8 mouse cellular contexts compared by ENCODE assay signal in the genomic region with DNA sequence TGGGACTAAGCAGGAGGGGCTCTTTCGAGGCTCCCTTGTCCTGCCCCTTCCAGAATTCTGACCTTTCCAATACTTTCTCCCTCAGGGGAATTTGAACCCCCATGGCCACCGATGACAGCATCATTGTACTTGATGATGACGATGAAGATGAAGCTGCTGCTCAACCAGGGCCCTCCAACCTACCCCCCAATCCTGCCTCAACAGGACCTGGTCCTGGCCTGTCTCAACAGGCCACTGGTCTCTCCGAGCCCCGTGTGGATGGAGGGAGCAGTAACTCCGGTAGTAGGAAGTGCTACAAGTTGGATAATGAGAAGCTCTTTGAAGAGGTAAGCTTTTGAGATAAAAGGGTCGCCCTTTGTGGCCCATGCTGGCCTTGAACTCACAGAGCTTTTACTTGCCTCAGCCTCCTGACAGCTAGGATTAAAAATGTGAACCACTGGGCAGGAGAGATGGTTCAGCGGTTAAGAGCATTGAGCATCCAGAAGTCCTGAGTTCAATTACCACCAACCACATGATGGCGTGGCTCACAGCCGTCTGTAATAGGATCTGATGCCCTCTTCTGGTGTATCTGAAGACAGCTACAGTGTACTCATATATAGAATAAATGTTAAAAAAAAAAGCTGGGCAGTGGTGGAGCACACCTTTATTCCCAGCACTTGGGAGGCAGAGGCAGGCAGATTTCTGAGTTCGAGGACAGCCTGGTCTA. TPM values are rescaled to one million over a fixed set of nuclear protein-coding genes. Genes with fewer than 3 reads are reported as not detected.
A peak's percentile ranks its signal among the peaks of the same experiment; 100 is the strongest.
DNase-seq lines count a peak whose midpoint lies in the region; ATAC-seq and TF ChIP-seq lines count a peak whose summit lies in the region.

No protein-coding gene starts in this region.

- H3K27me3 ChIP-seq in kidney, postnatal 0 days (ENCODE audit: insufficient read depth, low read length) = no peaks in the 10 kb centered on the region
- no peaks in the 10 kb centered on the region for H3K27me3 ChIP-seq in hindbrain, embryonic 12.5 days
- no peaks in the 10 kb centered on the region for H3K27me3 ChIP-seq in midbrain, embryonic 16.5 days (ENCODE audit: control insufficient read depth, insufficient read depth, low read depth, low read length)

- H3K4me3 ChIP-seq in kidney, postnatal 0 days (replicated peaks; ENCODE audit: low read depth, low read length) = peak overlapping the region; percentile 83
- H3K4me3 ChIP-seq in hindbrain, embryonic 12.5 days = peak overlapping the region; percentile 82
- peak overlapping the region; percentile 83 for H3K4me3 ChIP-seq in midbrain, embryonic 16.5 days (ENCODE audit: low read depth, low read length)

- ATAC-seq in kidney, postnatal 0 days (replicated peaks; ENCODE audit: low FRiP score, low read depth) = no peak
- no peak for ATAC-seq in hindbrain, embryonic 12.5 days (ENCODE audit: low FRiP score)
- no peak for ATAC-seq in midbrain, embryonic 16.5 days

- peak overlapping the region; percentile 87 for H3K9ac ChIP-seq in kidney, postnatal 0 days (ENCODE audit: low read depth, low read length)
- peak overlapping the region; percentile 87 for H3K9ac ChIP-seq in hindbrain, embryonic 12.5 days
- peak overlapping the region; percentile 94 for H3K9ac ChIP-seq in midbrain, embryonic 16.5 days (ENCODE audit: low read depth, low read length)

- no peak for DNase-seq in kidney, postnatal 0 days (ENCODE audit: low spot score)
- no peak for DNase-seq in kidney, postnatal 4 days
- peak; percentile 47 for DNase-seq in T-cell, adult 2 months (ENCODE audit: low spot score)
- DNase-seq in yolk sac, embryonic 10.5 days (ENCODE audit: low spot score) = no peak
- no peak for DNase-seq in spleen, postnatal 14 days (ENCODE audit: low spot score in 2 of 2)
- DNase-seq in layer of hippocampus, postnatal 10 days (ENCODE audit: low spot score in 2 of 2) = no peak

- H3K27ac ChIP-seq in kidney, postnatal 0 days = peak overlapping the region; percentile 96
- H3K27ac ChIP-seq in hindbrain, embryonic 12.5 days = no peak overlapping the region
- no peak overlapping the region for H3K27ac ChIP-seq in midbrain, embryonic 16.5 days (ENCODE audit: low read length)

- peak overlapping the region; percentile 97 for H3K4me2 ChIP-seq in kidney, postnatal 0 days (ENCODE audit: low read length)
- H3K4me2 ChIP-seq in hindbrain, embryonic 12.5 days (replicated peaks) = peak overlapping the region; percentile 97
- H3K4me2 ChIP-seq in midbrain, embryonic 16.5 days (ENCODE audit: low read length) = peak overlapping the region; percentile 89

- H3K36me3 ChIP-seq in kidney, postnatal 0 days (ENCODE audit: insufficient read depth, low read length) = peaks cover 30% of the 10 kb centered on the region
- peaks cover 41% of the 10 kb centered on the region for H3K36me3 ChIP-seq in hindbrain, embryonic 12.5 days
- H3K36me3 ChIP-seq in midbrain, embryonic 16.5 days (ENCODE audit: control insufficient read depth, insufficient read depth, low read length) = peaks cover 22% of the 10 kb centered on the region

- WGBS in kidney, postnatal 0 days = 39% methylated on average over 11 of the region's 11 CpGs
- 57% methylated on average over 11 of the region's 11 CpGs for WGBS in hindbrain, embryonic 12.5 days
- WGBS in midbrain, embryonic 16.5 days = 57% methylated on average over 11 of the region's 11 CpGs

- H3K4me1 ChIP-seq in kidney, postnatal 0 days (replicated peaks; ENCODE audit: insufficient read depth, low read length) = peaks cover 20% of the 10 kb centered on the region
- peaks cover 29% of the 10 kb centered on the region for H3K4me1 ChIP-seq in hindbrain, embryonic 12.5 days
- peaks cover 18% of the 10 kb centered on the region for H3K4me1 ChIP-seq in midbrain, embryonic 16.5 days (ENCODE audit: control insufficient read depth, insufficient read depth, low read length)

- H3K9me3 ChIP-seq in kidney, postnatal 0 days (replicated peaks; ENCODE audit: low read length) = no peaks in the 10 kb centered on the region
- no peaks in the 10 kb centered on the region for H3K9me3 ChIP-seq in hindbrain, embryonic 12.5 days (replicated peaks)
- H3K9me3 ChIP-seq in midbrain, embryonic 16.5 days (replicated peaks; ENCODE audit: control insufficient read depth, low read length, poor library complexity, severe bottlenecking) = no peaks in the 10 kb centered on the region

- peak; percentile 48 for TF ChIP-seq CTCF in kidney, postnatal 0 days (IDR thresholded peaks at IDR 0.05; ENCODE audit: low read depth)

RNA-seq across cellular contexts. Expression of gene Daxx, which starts 1.3 kb away (rescaled TPM):
- polyA plus RNA-seq in kidney, postnatal 0 days (2015; fragmentation: Nextera tagmentation; extraction: Ambion mirVana) = 33.4 and 39.5 TPM in 2 replicates
- polyA plus RNA-seq in hindbrain, embryonic 12.5 days (2016; fragmentation: Nextera tagmentation; extraction: Ambion mirVana) = 55.5 and 61.2 TPM in 2 replicates
- polyA plus RNA-seq in midbrain, embryonic 16.5 days (2015; fragmentation: Nextera tagmentation; extraction: Ambion mirVana) = 55.1 and 59.7 TPM in 2 replicates
- 10 to 100 TPM; 23.9 to 29.6 TPM for total RNA-seq in layer of hippocampus, postnatal 10 days (2021)

RNA-seq across cellular contexts. Expression of gene Tapbp, which starts 5.2 kb away (rescaled TPM):
- 50.6 and 53.2 TPM in 2 replicates for polyA plus RNA-seq in kidney, postnatal 0 days (2015; fragmentation: Nextera tagmentation; extraction: Ambion mirVana)
- polyA plus RNA-seq in hindbrain, embryonic 12.5 days (2016; fragmentation: Nextera tagmentation; extraction: Ambion mirVana) = 23.9 and 27.6 TPM in 2 replicates
- 21.1 and 26.1 TPM in 2 replicates for polyA plus RNA-seq in midbrain, embryonic 16.5 days (2015; fragmentation: Nextera tagmentation; extraction: Ambion mirVana)
- total RNA-seq in layer of hippocampus, postnatal 10 days (2021) = 10 to 100 TPM; 36.3 to 40.7 TPM

RNA-seq across cellular contexts. Expression of gene Zbtb22, which starts 5.2 kb away (rescaled TPM):
- polyA plus RNA-seq in kidney, postnatal 0 days (2015; fragmentation: Nextera tagmentation; extraction: Ambion mirVana) = 19.8 TPM in 2 replicates
- polyA plus RNA-seq in hindbrain, embryonic 12.5 days (2016; fragmentation: Nextera tagmentation; extraction: Ambion mirVana) = 21.7 and 25.5 TPM in 2 replicates
- 16.8 TPM in 2 replicates for polyA plus RNA-seq in midbrain, embryonic 16.5 days (2015; fragmentation: Nextera tagmentation; extraction: Ambion mirVana)
- total RNA-seq in layer of hippocampus, postnatal 10 days (2021) = 10 to 100 TPM; 29.4 to 30.5 TPM

RNA-seq across cellular contexts. Expression of gene Platr17, which starts 5.6 kb away (rescaled TPM):
- polyA plus RNA-seq in kidney, postnatal 0 days (2015; fragmentation: Nextera tagmentation; extraction: Ambion mirVana) = 0.29 TPM in 1 of 2 replicates, not detected in the other
- 0.30 TPM in 1 of 2 replicates, not detected in the other for polyA plus RNA-seq in hindbrain, embryonic 12.5 days (2016; fragmentation: Nextera tagmentation; extraction: Ambion mirVana)
- polyA plus RNA-seq in midbrain, embryonic 16.5 days (2015; fragmentation: Nextera tagmentation; extraction: Ambion mirVana) = 0.36 and 0.55 TPM in 2 replicates
- 1 to 10 TPM in 1 of 2 experiments, under 1 TPM in 1; 0.87 to 1.1 TPM for total RNA-seq in layer of hippocampus, postnatal 10 days (2021)

RNA-seq across cellular contexts. Expression of gene Rgl2, which starts 18.8 kb away (rescaled TPM):
- polyA plus RNA-seq in kidney, postnatal 0 days (2015; fragmentation: Nextera tagmentation; extraction: Ambion mirVana) = 22.2 TPM in 2 replicates
- 63.1 and 64.1 TPM in 2 replicates for polyA plus RNA-seq in hindbrain, embryonic 12.5 days (2016; fragmentation: Nextera tagmentation; extraction: Ambion mirVana)
- 54.9 and 57.2 TPM in 2 replicates for polyA plus RNA-seq in midbrain, embryonic 16.5 days (2015; fragmentation: Nextera tagmentation; extraction: Ambion mirVana)
- total RNA-seq in layer of hippocampus, postnatal 10 days (2021) = 10 to 100 TPM; 60.2 to 80.6 TPM
